Mouse (Mus musculus) heart, embryonic 15.5 days (tissue): ENCODE measurements around the gene A730061H03Rik. TPM values are rescaled to one million over a fixed set of nuclear protein-coding genes. Genes with fewer than 3 reads are reported as not detected.

Source experiments
- ATAC-seq: fragments of 200-750 bp; cut with Nextera tagmentation; replicated peaks from 2 replicates; pipeline ENCODE4 v1.8.0; 2017; ENCODE audit warnings: low read depth, moderate TSS enrichment; ENCODE audit not compliant: insufficient number of reproducible peaks, insufficient read depth, low FRiP score
- H3K27ac ChIP-seq: fragments of 300-500 bp; sonication (generic); 2 replicates; pipeline ENCODE4 v1.5.1; 2015; ENCODE audit warnings: mild to moderate bottlenecking, inconsistent platforms
- H3K27me3 ChIP-seq: fragments of 300-500 bp; sonication (generic); 2 replicates; pipeline ENCODE4 v1.6.1; 2015; ENCODE audit warnings: inconsistent platforms
- H3K36me3 ChIP-seq: fragments of 300-500 bp; sonication (generic); 2 replicates; pipeline ENCODE4 v1.6.1; 2015; ENCODE audit warnings: mild to moderate bottlenecking, inconsistent platforms
- H3K4me1 ChIP-seq: fragments of 300-500 bp; sonication (generic); replicated peaks from 2 replicates; pipeline ENCODE4 v1.6.1; 2015; ENCODE audit warnings: inconsistent platforms
- H3K4me2 ChIP-seq: fragments of 300-500 bp; sonication (generic); 2 replicates; pipeline ENCODE4 v1.6.1; 2015; ENCODE audit warnings: inconsistent platforms, mild to moderate bottlenecking, moderate library complexity
- H3K4me3 ChIP-seq: fragments of 300-500 bp; sonication (generic); 2 replicates; pipeline ENCODE4 v1.5.1; 2015; ENCODE audit warnings: mild to moderate bottlenecking, inconsistent platforms
- H3K9ac ChIP-seq: fragments of 300-500 bp; sonication (generic); 2 replicates; pipeline ENCODE4 v1.6.1; 2015; ENCODE audit warnings: mild to moderate bottlenecking, inconsistent platforms
- H3K9me3 ChIP-seq: fragments of 300-500 bp; sonication (generic); replicated peaks from 2 replicates; pipeline ENCODE4 v1.6.1; 2016; ENCODE audit warnings: inconsistent platforms
- WGBS: fragments of 180-500 bp; shearing (Covaris S2); methylation state at CpG from one replicate; pipeline ENCODE4 v1.1.7; 2015; ENCODE audit warnings: mixed read lengths; 5-methylcytosine and 5-hydroxymethylcytosine counted together
- polyA plus RNA-seq: library from polyadenylated mRNA; unstranded; fragments of >200 nt; fragmentation: Nextera tagmentation; extraction: Ambion mirVana; gene quantifications from 2 replicates; pipeline ENCODE4 v1.2.1, GENCODE M21; 2015

Gene A730061H03Rik
- 0.82 TPM in 1 of 2 replicates, not detected in the other for polyA plus RNA-seq

GRCm38 (mm10) chr14:55560202-55561073, at the start of gene A730061H03Rik:
Gene A730061H03Rik, minus strand, starts transcription at chr14:55560406.
- no peaks in the 10 kb centered on the region for H3K27me3 ChIP-seq
- WGBS = under 1% methylated on average over 51 of the region's 51 CpGs
- H3K9me3 ChIP-seq = no peaks in the 10 kb centered on the region

DNA sequence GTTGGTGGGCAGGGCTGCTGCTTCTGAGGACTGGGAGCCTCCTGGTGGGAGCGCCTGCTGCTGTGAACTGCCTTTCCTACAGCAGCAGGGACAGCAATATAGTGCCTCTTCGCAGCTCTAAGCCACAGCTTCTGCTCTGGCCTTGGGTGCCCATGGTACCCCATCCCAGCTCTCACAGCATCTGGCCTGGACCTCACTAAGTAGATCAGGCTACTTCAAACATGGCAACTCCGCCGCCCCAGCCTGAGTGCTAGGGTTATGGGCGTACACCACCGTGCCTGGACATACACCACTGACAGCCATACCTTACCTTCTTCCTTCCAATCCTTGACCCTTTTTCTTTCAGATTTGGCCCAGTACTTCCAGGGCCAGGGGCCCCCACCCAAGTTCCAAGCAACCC, 48.1 kb upstream of the A730061H03Rik start:
- Histone ChIP-seq H3K4me1 (peaks cover 23% of the 10 kb centered on the region), H3K36me3 (peaks cover 35% of the 10 kb centered on the region), H3K4me2 (no peak overlapping the region), H3K27me3 (no peaks in the 10 kb centered on the region), H3K4me3 (no peak overlapping the region), H3K9ac (no peak overlapping the region), H3K9me3 (no peaks in the 10 kb centered on the region), H3K27ac (no peak overlapping the region)
- ATAC-seq = no peak
- 94% methylated on average over 6 of the region's 6 CpGs for WGBS

More at GRCm38 (mm10) chr14:55560202-55561073, at the start of gene A730061H03Rik:
- peaks cover 21% of the 10 kb centered on the region for H3K4me1 ChIP-seq
- H3K4me3 ChIP-seq = peak within 1 kb of the TSS; percentile 73
- peak within 1 kb of the TSS; percentile 66 for H3K4me2 ChIP-seq
- H3K36me3 ChIP-seq = peaks cover 20% of the 10 kb centered on the region
- peak within 1 kb of the TSS; percentile 81 for H3K9ac ChIP-seq
- ATAC-seq = peak; percentile 95
- H3K27ac ChIP-seq = peak within 1 kb of the TSS; percentile 99

DNA sequence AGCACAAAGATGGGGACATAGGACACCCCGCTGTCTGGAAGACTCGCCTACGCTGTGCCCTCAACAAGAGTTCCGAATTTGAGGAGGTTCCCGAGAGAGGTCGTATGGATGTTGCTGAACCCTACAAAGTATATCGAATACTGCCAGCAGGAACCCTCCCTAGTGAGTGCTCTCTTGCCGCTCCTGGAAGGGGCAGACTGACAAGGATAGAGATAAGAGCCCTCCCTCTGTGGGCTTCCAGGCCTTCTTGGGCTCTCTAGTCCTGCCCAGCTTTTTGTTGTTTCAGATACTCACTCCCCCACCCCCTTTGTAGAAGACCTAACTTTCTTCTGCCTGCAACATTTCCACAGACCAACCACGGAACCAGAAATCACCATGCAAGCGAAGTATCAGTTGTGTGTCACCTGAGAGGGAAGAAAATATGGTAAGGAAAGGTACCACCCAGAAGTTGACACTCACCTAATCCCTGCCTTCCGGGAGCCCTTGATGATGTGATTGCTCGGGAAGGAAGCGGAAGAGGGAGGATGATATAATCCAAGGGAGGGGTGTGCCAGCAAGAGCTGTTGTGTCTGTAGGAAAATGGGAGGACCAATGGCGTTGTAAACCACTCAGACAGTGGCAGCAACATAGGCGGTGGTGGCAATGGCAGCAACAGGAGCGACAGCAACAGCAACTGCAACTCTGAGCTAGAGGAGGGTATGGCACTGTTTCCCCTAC, 45.7 kb upstream of the A730061H03Rik start:
- Histone ChIP-seq H3K27me3 (no peaks in the 10 kb centered on the region), H3K9ac (no peak overlapping the region), H3K36me3 (peaks cover 57% of the 10 kb centered on the region), H3K4me1 (peaks cover 18% of the 10 kb centered on the region), H3K4me3 (no peak overlapping the region), H3K9me3 (no peaks in the 10 kb centered on the region), H3K4me2 (no peak overlapping the region), H3K27ac (no peak overlapping the region)
- WGBS = 79% methylated on average over 16 of the region's 16 CpGs
- ATAC-seq = no peak

GRCm38 (mm10) chr14:55604823-55605222, 44.6 kb upstream of the A730061H03Rik start:
- Histone ChIP-seq H3K27me3 (no peaks in the 10 kb centered on the region), H3K4me3 (peak overlapping the region; percentile 55), H3K4me2 (peak overlapping the region; percentile 75), H3K9ac (no peak overlapping the region), H3K4me1 (peaks cover 18% of the 10 kb centered on the region), H3K36me3 (peaks cover 59% of the 10 kb centered on the region), H3K9me3 (no peaks in the 10 kb centered on the region), H3K27ac (peak overlapping the region; percentile 82; the same call in 1 of the 2 replicates)
- no peak for ATAC-seq
- WGBS = 89% methylated on average over 11 of the region's 11 CpGs

- H3K4me2 ChIP-seq = peak overlapping the region; percentile 75
- H3K36me3 ChIP-seq = peaks cover 59% of the 10 kb centered on the region
- WGBS = 14% methylated on average over 19 of the region's 19 CpGs
These were observed 43.7 kb upstream of the A730061H03Rik start for GRCm38 (mm10) chr14:55603633-55604576.

DNA sequence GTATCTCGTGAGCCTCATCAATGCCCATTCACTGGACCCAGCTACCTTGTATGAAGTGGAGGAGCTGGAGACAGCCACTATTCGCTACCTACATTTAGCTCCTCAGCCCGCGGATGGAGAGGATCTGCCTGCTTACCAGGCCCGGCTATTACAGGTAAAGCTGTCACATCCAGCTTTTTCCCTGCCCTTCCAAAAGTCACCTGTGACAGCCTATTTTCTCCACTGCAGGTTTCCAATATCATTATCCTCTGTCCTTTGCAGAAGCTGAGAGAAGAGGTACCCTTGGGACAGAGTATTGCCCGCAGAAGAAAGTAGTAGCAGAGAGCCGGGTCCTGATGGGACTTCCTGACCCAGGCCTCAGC, 43.0 kb upstream of the A730061H03Rik start, which contains the start of gene Irf9:
Gene Irf9, plus strand, starts transcription at position 301 of the 362 bp plus-strand sequence.
- 83% methylated on average over 7 of the region's 7 CpGs for WGBS
- peak within 1 kb of the TSS; percentile 82 for H3K27ac ChIP-seq
- H3K4me2 ChIP-seq = peak within 1 kb of the TSS; percentile 75
- no peaks in the 10 kb centered on the region for H3K9me3 ChIP-seq
- H3K9ac ChIP-seq = peak within 1 kb of the TSS; percentile 69
- H3K27me3 ChIP-seq = no peaks in the 10 kb centered on the region
- no peak for ATAC-seq
- H3K4me1 ChIP-seq = peaks cover 18% of the 10 kb centered on the region
- H3K4me3 ChIP-seq = peak within 1 kb of the TSS; percentile 55
- peaks cover 61% of the 10 kb centered on the region for H3K36me3 ChIP-seq

More at GRCm38 (mm10) chr14:55603633-55604576, 43.7 kb upstream of the A730061H03Rik start:
- H3K4me1 ChIP-seq = peaks cover 18% of the 10 kb centered on the region
- H3K4me3 ChIP-seq = peak overlapping the region; percentile 55
- ATAC-seq = peak; percentile 82
- no peaks in the 10 kb centered on the region for H3K27me3 ChIP-seq
- peak overlapping the region; percentile 69 for H3K9ac ChIP-seq
- no peaks in the 10 kb centered on the region for H3K9me3 ChIP-seq
- peak overlapping the region; percentile 82 for H3K27ac ChIP-seq

DNA sequence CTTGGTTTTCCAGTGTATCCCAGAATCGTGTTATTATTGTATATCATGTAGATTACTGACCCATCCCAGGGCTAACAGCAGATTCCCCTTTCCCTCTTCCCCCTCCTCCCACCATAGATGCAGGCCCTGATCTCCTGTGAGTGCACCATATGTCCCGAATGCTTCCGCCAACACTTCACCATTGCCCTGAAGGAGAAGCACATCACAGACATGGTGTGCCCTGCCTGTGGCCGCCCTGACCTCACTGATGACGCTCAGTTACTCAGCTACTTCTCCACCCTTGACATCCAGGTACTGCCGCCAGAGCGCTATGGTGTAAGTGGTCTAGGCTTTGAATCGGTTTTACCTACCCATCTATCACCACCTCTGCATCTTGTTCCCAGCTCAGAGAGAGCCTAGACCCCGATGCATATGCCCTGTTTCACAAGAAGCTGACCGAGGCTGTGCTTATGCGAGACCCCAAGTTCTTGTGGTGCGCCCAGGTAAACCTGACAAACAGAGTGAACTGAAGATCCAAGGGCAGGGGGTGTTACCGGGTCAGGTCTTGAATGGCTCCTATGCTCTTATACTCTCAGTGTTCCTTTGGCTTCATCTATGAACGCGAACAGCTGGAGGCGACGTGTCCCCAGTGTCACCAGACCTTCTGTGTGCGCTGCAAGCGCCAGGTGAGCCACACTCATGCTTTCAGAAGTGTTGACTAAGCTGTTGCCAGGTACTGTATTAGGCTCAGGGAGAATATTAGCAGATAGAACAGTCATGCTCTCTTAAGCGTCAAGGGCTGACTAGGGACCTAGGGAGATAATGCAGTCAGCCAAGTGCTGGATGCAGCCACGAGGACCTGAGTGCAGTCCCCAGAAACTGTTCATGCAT, 38.5 kb upstream of the A730061H03Rik start:
- peaks cover 4% of the 10 kb centered on the region; the same call in 1 of the 2 replicates for H3K4me1 ChIP-seq
- no peak overlapping the region for H3K9ac ChIP-seq
- H3K4me3 ChIP-seq = no peak overlapping the region
- WGBS = 93% methylated on average over 21 of the region's 21 CpGs
- H3K27me3 ChIP-seq = no peaks in the 10 kb centered on the region
- no peak overlapping the region for H3K27ac ChIP-seq
- peaks cover 80% of the 10 kb centered on the region for H3K36me3 ChIP-seq
- no peak for ATAC-seq
- no peak overlapping the region for H3K4me2 ChIP-seq
- H3K9me3 ChIP-seq = no peaks in the 10 kb centered on the region

DNA sequence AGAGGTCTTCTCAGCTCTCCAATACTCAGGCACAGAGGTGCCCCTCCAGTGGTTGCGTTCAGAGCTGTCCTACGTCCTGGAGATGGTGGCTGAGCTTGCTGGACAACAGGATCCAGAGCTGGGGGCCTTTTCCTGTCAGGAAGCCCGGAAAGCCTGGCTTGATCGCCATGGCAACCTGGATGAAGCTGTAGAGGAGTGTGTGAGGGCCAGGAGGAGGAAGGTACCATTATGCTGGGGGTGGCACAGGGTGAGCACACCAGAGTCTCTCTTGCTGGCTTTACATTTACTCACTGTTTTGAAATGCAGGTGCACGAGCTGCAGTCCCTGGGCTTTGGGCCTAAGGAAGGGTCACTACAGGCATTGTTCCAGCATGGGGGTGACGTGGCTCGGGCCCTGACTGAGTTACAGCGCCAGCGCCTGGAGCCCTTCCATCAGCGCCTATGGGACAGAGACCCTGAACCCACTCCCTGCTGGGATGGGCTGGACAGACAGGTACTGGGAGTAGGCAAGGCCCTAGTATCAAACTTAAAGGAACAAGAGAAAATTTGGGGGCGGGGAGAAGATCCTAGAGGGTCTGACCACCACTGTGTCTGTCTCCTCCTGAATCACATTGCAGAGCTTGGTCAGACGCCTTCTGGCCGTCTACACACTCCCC, 36.0 kb upstream of the A730061H03Rik start:
- ATAC-seq = no peak
- no peak overlapping the region for H3K4me2 ChIP-seq
- peaks cover 58% of the 10 kb centered on the region for H3K36me3 ChIP-seq
- no peaks in the 10 kb centered on the region for H3K27me3 ChIP-seq
- H3K27ac ChIP-seq = 0 out of 2 replicates have a peak overlapping the region, but pooled peaks have one; percentile 4
- H3K4me1 ChIP-seq = peaks cover 16% of the 10 kb centered on the region
- H3K9ac ChIP-seq = no peak overlapping the region
- no peak overlapping the region for H3K4me3 ChIP-seq
- no peaks in the 10 kb centered on the region for H3K9me3 ChIP-seq
- 76% methylated on average over 13 of the region's 13 CpGs for WGBS

- H3K4me2 ChIP-seq = peak overlapping the region; percentile 92
- no peak for ATAC-seq
- 2% methylated on average over 16 of the region's 16 CpGs for WGBS
- no peaks in the 10 kb centered on the region for H3K27me3 ChIP-seq
- peak overlapping the region; percentile 88 for H3K9ac ChIP-seq
- H3K36me3 ChIP-seq = peaks cover 34% of the 10 kb centered on the region
- H3K9me3 ChIP-seq = no peaks in the 10 kb centered on the region
- H3K4me3 ChIP-seq = peak overlapping the region; percentile 85
- H3K4me1 ChIP-seq = peaks cover 26% of the 10 kb centered on the region
- peak overlapping the region; percentile 96 for H3K27ac ChIP-seq
These were observed 32.0 kb upstream of the A730061H03Rik start for GRCm38 (mm10) chr14:55592226-55592625.
